Mouse (Mus musculus) monocyte, adult 2 months (primary cell): ENCODE results near the gene Cspg5.

ENCODE experiments used
- DNase-seq, 2 experiments: peaks; one replicate each; pipeline ENCODE4 v3.0.0; 2022; ENCODE audit warnings: low spot score in 2 of 2, low read depth in 1 of 2

Gene Cspg5

GRCm38 (mm10) chr9:110243221-110243833, at the start of gene Cspg5:
Gene Cspg5 (plus strand): TSS chr9:110243783.
- no peak for DNase-seq

GRCm38 (mm10) chr9:110199870-110200269, 43.7 kb upstream of the Cspg5 start:
- DNase-seq: no peak

- DNase-seq: no peak
Measured at GRCm38 (mm10) chr9:110205526-110206404, 37.8 kb upstream of the Cspg5 start.

DNA sequence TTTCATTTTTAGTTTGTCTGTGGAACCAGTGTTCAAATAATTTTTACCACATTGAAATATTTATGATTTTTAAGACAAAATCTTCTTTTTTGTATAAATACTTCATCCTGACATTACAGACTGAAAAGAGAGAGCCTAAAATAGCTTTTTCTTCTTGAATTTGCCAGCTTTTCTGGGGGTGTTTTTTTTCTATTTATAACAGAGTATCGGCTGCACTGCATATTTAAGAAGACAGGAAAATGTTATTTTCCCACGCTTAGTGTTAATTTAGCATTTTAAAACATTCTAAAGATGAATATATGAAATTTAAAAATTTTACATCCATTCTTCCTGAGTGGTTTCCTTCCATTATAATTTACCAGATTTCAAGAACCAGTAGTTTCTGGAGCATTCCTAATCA, 37.1 kb upstream of the Cspg5 start:
- DNase-seq: no peak

GRCm38 (mm10) chr9:110208265-110208664, 35.3 kb upstream of the Cspg5 start:
- DNase-seq: no peak

DNA sequence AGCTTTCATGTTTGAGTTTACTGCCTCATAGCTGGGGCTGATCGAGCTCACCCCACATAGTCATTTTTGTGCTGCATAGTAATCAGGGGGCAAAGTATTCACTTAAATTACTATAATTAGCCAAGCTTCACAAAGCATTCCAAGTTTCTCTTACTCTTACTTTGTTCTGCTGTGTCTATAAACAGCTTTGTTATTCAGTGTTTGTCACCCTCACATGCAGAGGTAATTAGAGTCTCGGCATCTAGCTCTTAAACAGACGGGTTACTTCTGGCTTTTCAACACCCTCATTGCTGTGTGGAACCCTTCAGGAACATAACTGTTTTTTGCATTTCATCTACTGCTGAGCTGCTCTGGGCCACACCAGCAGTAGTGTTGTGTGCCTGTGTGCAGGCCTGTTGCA, 34.6 kb upstream of the Cspg5 start:
- no peak for DNase-seq

GRCm38 (mm10) chr9:110224273-110224672, 19.3 kb upstream of the Cspg5 start:
- no peak for DNase-seq

DNA sequence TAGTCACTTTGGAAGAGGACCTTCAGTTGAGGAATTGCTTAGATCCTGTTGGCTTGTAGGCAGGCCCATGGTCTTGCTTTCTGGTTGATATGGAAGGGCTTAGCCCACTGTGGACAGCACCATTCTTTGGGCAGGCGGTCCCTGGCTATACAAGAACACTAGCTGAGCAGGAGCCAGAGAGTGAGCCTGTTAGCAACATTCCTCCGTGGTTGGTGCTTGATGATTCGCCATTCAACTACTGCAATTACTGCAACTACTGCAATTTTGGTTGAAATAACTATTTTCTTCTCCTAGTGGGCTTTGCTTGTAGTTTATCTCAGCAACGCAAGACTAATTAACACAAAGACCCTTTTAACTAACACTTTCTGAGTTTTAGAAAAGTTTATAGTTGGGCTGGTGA, 17.4 kb upstream of the Cspg5 start:
- DNase-seq: no peak

DNA sequence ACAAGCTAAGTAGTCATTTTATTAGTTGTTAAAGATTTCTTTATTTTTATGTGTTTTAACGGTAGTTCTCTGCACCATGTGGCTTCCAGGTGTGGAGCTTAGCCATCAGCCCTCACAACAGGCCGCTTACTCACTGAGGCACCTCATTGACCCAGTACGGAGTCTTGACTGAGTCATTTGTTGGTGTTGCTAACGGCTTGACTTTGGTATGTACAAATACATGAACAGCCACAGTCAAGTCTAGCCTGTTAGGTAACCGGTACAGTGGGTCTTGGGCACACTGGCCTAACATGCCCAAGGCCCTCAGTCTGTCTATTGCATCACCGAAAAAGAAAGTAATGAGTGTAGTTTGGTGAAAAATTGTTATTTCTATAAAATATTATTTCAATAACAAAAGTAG, 14.9 kb upstream of the Cspg5 start:
- no peak for DNase-seq

DNA sequence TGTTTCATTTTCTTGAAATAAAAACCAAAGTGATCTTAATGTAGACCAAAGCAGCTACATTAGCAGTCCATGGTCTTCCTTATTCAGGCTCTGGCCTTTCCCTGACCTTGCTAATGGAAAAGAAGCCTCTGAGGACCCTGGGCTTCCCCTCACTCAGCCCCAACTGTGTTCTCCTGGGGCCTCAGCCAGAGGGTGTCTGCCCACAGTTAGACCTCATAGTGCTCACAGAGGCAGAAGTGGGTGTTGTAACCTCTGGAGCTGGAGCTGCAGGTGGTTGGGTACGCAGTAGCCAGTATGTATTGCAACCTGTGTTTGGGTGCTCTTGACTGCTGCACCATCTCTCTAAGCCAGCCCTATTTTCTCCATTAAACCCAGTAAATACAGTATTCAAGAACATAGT, 14.5 kb upstream of the Cspg5 start:
- DNase-seq: no peak

DNA sequence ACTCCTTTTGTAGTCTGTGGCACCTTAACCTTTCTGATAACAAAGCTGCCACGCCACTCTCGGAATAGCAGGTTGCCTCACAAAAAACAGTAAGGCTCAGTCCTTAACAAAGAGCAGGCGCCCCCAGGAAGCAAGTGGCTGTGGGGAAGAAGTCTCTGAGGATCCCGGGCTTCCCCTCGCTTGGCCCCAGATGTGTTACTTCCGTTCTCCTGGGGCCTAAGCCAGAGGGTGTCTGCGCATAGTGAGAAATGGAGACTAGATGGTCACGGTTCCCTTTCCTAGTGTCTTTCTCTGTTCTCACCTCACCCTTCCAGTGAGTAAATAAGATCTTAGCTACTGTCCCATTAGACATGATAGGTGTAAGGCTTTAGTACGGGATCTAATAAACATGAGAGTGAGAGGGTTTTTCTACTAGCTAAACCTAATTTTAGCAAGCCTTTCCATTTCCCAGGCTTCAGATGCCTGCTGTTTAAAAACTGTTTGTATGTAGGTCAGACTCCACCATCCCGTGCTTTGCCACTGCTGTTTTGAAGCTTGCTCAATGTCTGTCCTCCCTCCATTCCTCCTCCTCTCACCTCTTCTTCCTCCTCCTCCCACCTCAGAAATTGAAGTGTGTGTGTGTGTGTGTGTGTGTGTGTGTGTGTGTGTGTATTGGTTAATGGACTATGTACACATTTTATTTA, 13.9 kb upstream of the Cspg5 start:
- DNase-seq: no peak

GRCm38 (mm10) chr9:110230395-110231071, 13.1 kb upstream of the Cspg5 start:
- DNase-seq: no peak

GRCm38 (mm10) chr9:110234962-110235361, 8.6 kb upstream of the Cspg5 start:
- no peak for DNase-seq

DNA sequence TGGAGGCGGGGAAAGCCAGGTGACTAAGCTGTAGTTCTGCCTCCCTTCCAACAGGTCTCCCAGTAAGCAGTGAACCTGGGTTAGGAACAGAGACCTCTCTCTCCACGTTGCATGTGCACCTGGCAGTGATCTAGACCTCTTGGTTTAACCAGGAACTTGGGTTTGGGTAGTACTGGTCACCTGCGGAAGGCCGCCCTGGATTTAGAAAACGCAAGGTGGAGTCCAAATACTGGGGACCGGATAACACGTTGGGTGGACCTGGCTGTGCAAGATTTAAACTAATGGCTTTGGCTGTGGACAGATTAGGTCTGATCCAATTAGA, 945 bp downstream of the Cspg5 start:
- no peak for DNase-seq

DNA sequence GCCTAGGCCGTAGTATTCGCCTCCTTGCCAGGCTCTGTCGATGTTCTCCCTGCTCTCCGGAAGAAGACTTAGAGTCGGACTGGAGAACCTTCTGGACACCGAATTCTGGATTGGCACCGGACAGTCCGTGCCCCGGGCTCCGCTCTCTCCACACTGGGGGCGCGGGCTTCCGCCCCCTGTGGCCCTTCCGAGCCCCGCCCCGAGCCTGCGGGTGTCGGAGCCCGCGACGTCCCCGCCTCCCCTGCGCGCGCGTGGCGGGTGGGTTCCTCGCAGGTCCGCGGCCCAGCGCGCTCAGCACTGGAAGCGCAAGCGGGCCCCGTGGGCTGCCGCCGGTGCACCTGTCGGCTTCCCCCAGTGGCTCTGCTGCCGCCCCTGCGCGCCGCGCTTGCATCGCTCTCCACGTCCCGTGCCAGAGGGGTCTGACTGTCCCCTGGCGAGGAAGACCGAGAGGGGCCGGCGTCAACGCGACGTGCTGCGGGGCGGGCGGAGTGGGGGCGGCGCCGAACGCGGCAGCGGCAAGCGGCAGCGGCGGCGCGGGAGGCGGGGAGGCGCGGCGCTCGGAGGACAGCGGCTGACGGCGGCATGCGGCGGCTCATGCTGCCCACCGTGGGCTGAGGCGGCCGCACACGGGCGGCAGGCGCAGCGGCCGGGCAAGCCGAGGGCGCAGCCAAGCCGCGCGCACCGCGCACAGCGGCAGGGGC, 1.5 kb downstream of the Cspg5 start:
- no peak for DNase-seq

- DNase-seq: no peak
Measured at GRCm38 (mm10) chr9:110245590-110246320, 2.2 kb downstream of the Cspg5 start.

DNA sequence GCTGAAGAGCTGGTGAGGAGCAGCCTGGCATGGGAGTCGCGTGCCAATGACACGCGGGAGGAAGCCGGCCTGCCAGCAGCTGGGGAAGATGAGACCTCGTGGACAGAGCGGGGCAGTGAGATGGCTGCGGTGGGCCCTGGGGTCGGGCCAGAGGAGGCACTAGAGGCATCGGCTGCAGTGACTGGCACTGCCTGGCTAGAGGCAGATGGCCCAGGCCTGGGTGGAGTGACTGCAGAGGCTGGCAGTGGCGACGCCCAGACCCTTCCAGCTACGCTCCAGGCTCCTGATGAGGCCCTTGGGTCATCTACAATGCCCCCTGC, 2.7 kb downstream of the Cspg5 start:
- no peak for DNase-seq

DNA sequence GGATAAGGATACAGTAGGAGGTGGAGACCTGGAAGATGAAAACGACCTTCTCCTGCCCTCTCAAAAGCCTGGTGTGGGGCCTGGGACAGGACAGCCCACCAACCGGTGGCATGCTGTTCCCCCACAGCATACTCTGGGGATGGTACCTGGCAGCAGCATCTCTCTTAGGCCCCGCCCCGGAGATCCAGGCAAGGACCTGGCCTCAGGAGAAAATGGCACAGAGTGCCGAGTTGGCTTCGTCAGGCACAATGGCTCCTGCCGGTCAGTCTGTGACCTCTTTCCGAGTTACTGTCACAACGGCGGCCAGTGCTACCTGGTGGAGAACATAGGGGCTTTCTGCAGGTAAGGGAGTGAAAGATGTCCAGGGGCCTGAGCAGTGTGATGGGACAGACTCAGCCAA, 3.5 kb downstream of the Cspg5 start:
- DNase-seq: no peak

DNA sequence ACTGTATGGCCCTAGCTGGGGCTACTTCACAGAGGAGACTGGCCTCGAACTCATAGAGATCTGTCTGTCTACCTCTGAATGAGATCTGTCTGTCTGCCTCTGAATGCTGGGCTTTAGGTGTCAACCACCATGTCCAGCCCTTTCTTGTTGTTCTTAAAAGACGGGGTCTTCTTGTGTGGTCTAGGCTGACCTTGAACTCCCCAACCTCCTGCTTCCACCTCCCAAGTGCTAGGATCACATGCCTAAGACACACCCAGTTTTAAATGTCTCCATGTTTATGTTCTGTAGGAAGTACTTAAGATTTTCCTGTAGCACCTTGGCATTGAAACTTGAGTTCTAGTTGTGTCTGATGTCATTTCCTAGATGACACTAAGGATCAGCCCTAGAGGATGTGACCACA, 5.3 kb downstream of the Cspg5 start:
- no peak for DNase-seq

DNA sequence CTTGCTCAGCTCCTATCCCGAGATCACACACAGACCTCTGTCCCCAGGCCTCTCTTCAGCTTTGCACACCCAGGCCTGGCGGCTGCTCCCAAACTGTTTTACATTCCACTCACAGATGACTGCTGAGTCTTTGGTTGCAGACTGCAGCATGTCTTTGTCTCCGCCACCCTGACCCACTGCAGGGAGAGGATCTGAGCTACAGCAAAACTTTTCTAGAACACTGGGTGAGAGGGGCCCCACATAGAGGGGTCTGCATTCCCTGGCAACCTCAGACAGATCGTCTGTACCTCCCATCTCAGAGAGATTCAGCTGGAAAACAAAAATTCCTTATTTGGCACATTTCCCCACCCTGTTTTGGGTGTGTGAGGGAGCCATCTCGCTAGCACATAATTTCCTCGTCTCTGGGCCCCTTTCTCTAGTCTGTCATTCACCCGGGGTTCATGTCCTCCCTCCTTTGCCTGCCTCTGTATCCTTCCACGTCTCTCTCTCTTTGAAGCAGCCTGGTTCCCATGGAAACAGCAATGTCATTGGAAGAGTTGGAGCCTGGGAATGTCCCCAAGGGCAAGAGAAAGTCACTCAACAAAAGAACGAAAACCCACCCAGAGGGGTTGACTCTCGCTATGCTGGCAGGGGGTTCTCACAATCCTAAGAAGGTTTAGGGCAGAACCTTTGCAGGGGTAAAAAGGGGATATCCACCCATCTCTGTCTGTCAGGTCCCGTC, 6.4 kb downstream of the Cspg5 start:
- DNase-seq: no peak
